Mouse (Mus musculus) lung, postnatal 0 days (tissue): ENCODE results near the gene Ctu2. TPM values are rescaled to one million over a fixed set of nuclear protein-coding genes. Genes with fewer than 3 reads are reported as not detected.

ENCODE experiments used
- ATAC-seq: fragments of 200-750 bp; cut with Nextera tagmentation; 2 replicates; pipeline ENCODE4 v1.8.0; 2017; ENCODE audit warnings: moderate library complexity
- DNase-seq: peaks from one replicate; pipeline ENCODE4 v3.0.0-alpha.2; 2016; ENCODE audit warnings: low spot score
- H3K27ac ChIP-seq: fragments of 300-500 bp; sonication (generic); 2 replicates; pipeline ENCODE4 v1.5.1; 2014; ENCODE audit warnings: antibody characterized with exemption, mild to moderate bottlenecking, low read length, mixed read lengths
- H3K27me3 ChIP-seq: fragments of 300-500 bp; sonication (generic); replicated peaks from 2 replicates; pipeline ENCODE4 v1.6.1; 2014; ENCODE audit warnings: low read length, mixed read lengths; ENCODE audit not compliant: insufficient read depth
- H3K36me3 ChIP-seq: fragments of 300-500 bp; sonication (generic); 2 replicates; pipeline ENCODE4 v1.6.1; 2014; ENCODE audit warnings: low read length, mixed read lengths; ENCODE audit not compliant: insufficient read depth
- H3K4me1 ChIP-seq: fragments of 300-500 bp; sonication (generic); 2 replicates; pipeline ENCODE4 v1.6.1; 2014; ENCODE audit warnings: antibody characterized with exemption, low read depth, low read length, mixed read lengths; ENCODE audit not compliant: insufficient read depth
- H3K4me2 ChIP-seq: fragments of 300-500 bp; sonication (generic); replicated peaks from 2 replicates; pipeline ENCODE4 v1.6.1; 2014; ENCODE audit warnings: low read depth, mild to moderate bottlenecking, low read length, moderate library complexity, mixed read lengths
- H3K4me3 ChIP-seq: fragments of 300-500 bp; sonication (generic); 2 replicates; pipeline ENCODE4 v1.5.1; 2014; ENCODE audit warnings: low read depth, low read length
- H3K9ac ChIP-seq: fragments of 300-500 bp; sonication (generic); replicated peaks from 2 replicates; pipeline ENCODE4 v1.6.1; 2014; ENCODE audit warnings: low read depth, mild to moderate bottlenecking
- H3K9me3 ChIP-seq: fragments of 300-500 bp; sonication (generic); 2 replicates; pipeline ENCODE4 v1.6.1; 2016; ENCODE audit warnings: low read length, mixed read lengths
- CTCF ChIP-seq: IDR thresholded peaks from 2 replicates; pipeline ENCODE4 v1.5.1; 2016; ENCODE audit warnings: antibody characterized with exemption, mild to moderate bottlenecking
- EP300 ChIP-seq: IDR thresholded peaks from 2 replicates; pipeline ENCODE4 v1.6.1; 2016; ENCODE audit warnings: antibody characterized with exemption, mild to moderate bottlenecking, control low read depth
- WGBS: fragments of 180-500 bp; shearing (Covaris S2); extraction: QIAGEN DNeasy Blood & Tissue Kit; methylation state at CpG from one replicate; pipeline ENCODE4 v1.1.7; 2014; 5-methylcytosine and 5-hydroxymethylcytosine counted together
- polyA plus RNA-seq: library from polyadenylated mRNA; unstranded; fragments of >200 nt; fragmentation: Nextera tagmentation; extraction: Ambion mirVana; gene quantifications from 2 replicates; pipeline ENCODE4 v1.2.1, GENCODE M21; 2015

Ctu2 gene
- polyA plus RNA-seq, 1 experiment from 2014 or later = 25.9 TPM

- Histone ChIP-seq H3K4me1 (peaks cover 21% of the 10 kb centered on the region), H3K27me3 (no peaks in the 10 kb centered on the region), H3K27ac (0 out of 2 replicates have a peak overlapping the region, but pooled peaks have one; percentile 87), H3K9me3 (no peaks in the 10 kb centered on the region), H3K4me2 (no peak overlapping the region), H3K4me3 (no peak overlapping the region), H3K9ac (no peak overlapping the region), H3K36me3 (no peaks in the 10 kb centered on the region)
- TF ChIP-seq EP300 = no peak
- TF ChIP-seq CTCF = no peak
- no peak for ATAC-seq
- no peak for DNase-seq
- WGBS = 89% methylated on average over 14 of the region's 14 CpGs
These were observed 39.8 kb downstream of the Ctu2 start for GRCm38 (mm10) chr8:122515699-122516098.

DNA sequence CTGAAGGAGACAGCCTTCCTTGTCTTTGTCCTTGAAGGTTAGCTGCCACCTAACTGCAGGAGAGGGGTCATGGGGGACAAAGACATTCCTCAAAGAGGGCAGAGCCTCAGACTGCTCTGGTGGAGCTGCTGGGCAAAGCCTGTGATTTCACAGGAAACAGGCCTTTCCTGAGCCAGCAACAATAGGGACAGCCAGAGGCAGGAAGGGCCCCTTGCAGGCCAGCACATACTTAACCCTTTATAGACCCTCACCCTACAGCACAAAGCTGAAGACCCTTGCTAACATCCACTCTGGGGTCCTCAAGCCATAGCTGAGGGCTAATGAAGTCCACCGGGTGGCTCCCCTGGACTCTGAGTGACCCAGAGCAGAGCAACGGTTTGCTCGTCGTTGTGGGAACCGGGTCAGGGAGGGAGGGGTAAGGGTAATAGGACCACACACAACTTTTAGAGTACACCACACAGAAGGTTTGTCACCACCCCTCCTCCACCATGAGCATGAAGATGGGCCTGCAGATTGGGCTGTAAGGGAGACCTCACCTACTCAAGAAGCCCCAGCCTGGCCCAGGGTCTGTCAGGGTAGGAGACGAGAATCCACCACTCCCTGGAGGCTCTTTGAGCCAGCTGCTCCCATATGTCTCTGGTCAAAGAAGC lies 41.7 kb downstream of the Ctu2 start:
- peak; percentile 81 for DNase-seq
- TF ChIP-seq CTCF (peak; percentile 37), EP300 (peak; percentile 76)
- 0 out of 2 replicates have a peak overlapping the region, but pooled peaks have one; percentile 9 for H3K4me2 ChIP-seq
- ATAC-seq = peak; percentile 87
- H3K4me1 ChIP-seq = peaks cover 21% of the 10 kb centered on the region
- H3K36me3 ChIP-seq = no peaks in the 10 kb centered on the region
- H3K27ac ChIP-seq = peak overlapping the region; percentile 87
- H3K4me3 ChIP-seq = no peak overlapping the region
- no peaks in the 10 kb centered on the region for H3K27me3 ChIP-seq
- WGBS = 13% methylated on average over 6 of the region's 6 CpGs
- H3K9me3 ChIP-seq = no peaks in the 10 kb centered on the region
- H3K9ac ChIP-seq = 0 out of 2 replicates have a peak overlapping the region, but pooled peaks have one; percentile 24

- Histone ChIP-seq H3K27ac (peak overlapping the region; percentile 63), H3K4me1 (peaks cover 50% of the 10 kb centered on the region), H3K9me3 (no peaks in the 10 kb centered on the region), H3K4me3 (no peak overlapping the region), H3K9ac (no peak overlapping the region), H3K4me2 (no peak overlapping the region), H3K27me3 (no peaks in the 10 kb centered on the region), H3K36me3 (no peaks in the 10 kb centered on the region)
- WGBS = 61% methylated on average over 11 of the region's 11 CpGs
- TF ChIP-seq CTCF (no peak), EP300 (no peak)
- no peak for DNase-seq
- ATAC-seq = no peak
These were observed 44.7 kb downstream of the Ctu2 start for GRCm38 (mm10) chr8:122520611-122521010.

GRCm38 (mm10) chr8:122522796-122523651 lies 47.1 kb downstream of the Ctu2 start:
- Histone ChIP-seq H3K27ac (peak overlapping the region; percentile 81), H3K4me1 (peaks cover 61% of the 10 kb centered on the region), H3K4me2 (peak overlapping the region; percentile 25), H3K27me3 (no peaks in the 10 kb centered on the region), H3K4me3 (no peak overlapping the region), H3K9me3 (no peaks in the 10 kb centered on the region), H3K36me3 (no peaks in the 10 kb centered on the region), H3K9ac (peak overlapping the region; percentile 36)
- ATAC-seq (peak; percentile 45), DNase-seq (peak; percentile 85)
- 32% methylated on average over 14 of the region's 14 CpGs for WGBS
- TF ChIP-seq CTCF (no peak), EP300 (peak; percentile 71)

DNA sequence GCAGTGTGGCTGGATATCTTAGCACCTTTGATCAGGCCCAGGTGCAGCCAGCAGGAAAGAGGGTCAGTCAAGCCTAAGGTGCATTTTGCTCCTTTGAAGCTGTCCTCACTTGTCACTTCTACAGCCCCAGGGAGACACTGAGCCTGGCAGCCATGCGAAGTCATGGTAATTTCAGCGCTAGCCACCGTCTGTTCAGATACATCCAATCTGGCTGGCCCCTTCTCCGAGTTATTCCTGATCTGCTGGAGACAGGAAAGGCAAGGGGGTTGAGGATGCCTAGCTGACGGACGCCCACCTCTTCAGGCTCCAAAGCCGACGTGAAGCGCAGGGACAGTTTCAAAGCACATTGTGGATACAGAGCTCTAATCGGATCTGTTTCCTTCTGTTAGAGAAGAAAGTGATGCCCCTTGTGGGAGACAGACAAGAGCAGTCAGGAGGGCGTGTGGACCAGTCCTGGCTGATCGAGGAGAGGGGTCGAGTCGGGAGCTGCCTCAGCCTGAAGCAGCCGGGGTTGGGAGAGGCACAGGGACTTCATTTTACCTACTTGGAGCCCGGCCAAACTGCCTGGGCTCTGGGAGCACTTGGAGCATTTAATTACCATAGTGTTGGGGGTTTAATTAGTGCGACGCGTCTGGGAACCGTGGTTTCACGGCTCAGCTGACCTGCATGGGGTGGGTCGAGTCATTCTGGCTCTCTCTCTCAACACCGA lies 47.9 kb downstream of the Ctu2 start:
- Histone ChIP-seq H3K27ac (peak overlapping the region; percentile 81), H3K36me3 (no peaks in the 10 kb centered on the region), H3K27me3 (no peaks in the 10 kb centered on the region), H3K4me3 (no peak overlapping the region), H3K4me1 (peaks cover 54% of the 10 kb centered on the region), H3K4me2 (peak overlapping the region; percentile 25), H3K9ac (peak overlapping the region; percentile 36), H3K9me3 (no peaks in the 10 kb centered on the region)
- TF ChIP-seq EP300 (no peak), CTCF (no peak)
- ATAC-seq (no peak), DNase-seq (peak; percentile 19)
- 20% methylated on average over 23 of the region's 23 CpGs for WGBS

GRCm38 (mm10) chr8:122524506-122524905 lies 48.6 kb downstream of the Ctu2 start:
- TF ChIP-seq CTCF (no peak), EP300 (no peak)
- H3K9ac ChIP-seq = no peak overlapping the region
- ATAC-seq (no peak), DNase-seq (peak; percentile 4)
- 51% methylated on average over 6 of the region's 6 CpGs for WGBS
- no peaks in the 10 kb centered on the region for H3K27me3 ChIP-seq
- H3K4me1 ChIP-seq = peaks cover 50% of the 10 kb centered on the region
- no peak overlapping the region for H3K4me2 ChIP-seq
- no peak overlapping the region for H3K4me3 ChIP-seq
- peak overlapping the region; percentile 81; the same call in 1 of the 2 replicates for H3K27ac ChIP-seq
- no peaks in the 10 kb centered on the region for H3K36me3 ChIP-seq
- no peaks in the 10 kb centered on the region for H3K9me3 ChIP-seq
